Mouse (Mus musculus) gastrocnemius, postnatal 10 days (tissue): Measurements from ENCODE around the gene Arl4d. TPM values are rescaled to one million over a fixed set of nuclear protein-coding genes. Genes with fewer than 3 reads are reported as not detected.
"Not testable (repeated sequence)": the region's sequence is repeated elsewhere in the genome, so short reads cannot be mapped to it uniquely, and the experiment has no call there.

Source experiments
- DNase-seq: peaks from one replicate; pipeline ENCODE4 v3.0.0; 2021; ENCODE audit warnings: mixed read lengths
- total RNA-seq, 2 experiments: library from RNA; stranded (reverse); gene quantifications; 2 replicates each; pipeline ENCODE4 v1.2.3; 2021

The Arl4d gene
- total RNA-seq, 2 experiments from 2014 or later = 7.1 to 10.7 TPM

- DNase-seq = peak; percentile 67
Measured at GRCm38 (mm10) chr11:101645411-101646282, 19.7 kb upstream of the Arl4d start.

GRCm38 (mm10) chr11:101646283-101646794, 19.0 kb upstream of the Arl4d start:
- not testable (repeated sequence) for DNase-seq

GRCm38 (mm10) chr11:101647093-101647492, 18.2 kb upstream of the Arl4d start:
- not testable (repeated sequence) for DNase-seq

- no peak for DNase-seq
Measured at GRCm38 (mm10) chr11:101656356-101656755, 9.0 kb upstream of the Arl4d start.

GRCm38 (mm10) chr11:101657528-101657885, 7.8 kb upstream of the Arl4d start:
- DNase-seq = no peak

- peak; percentile 80 for DNase-seq
Measured at GRCm38 (mm10) chr11:101657886-101658750, 7.2 kb upstream of the Arl4d start.

- DNase-seq = peak; percentile 67
Measured at GRCm38 (mm10) chr11:101658751-101659558, 6.4 kb upstream of the Arl4d start.

- no peak for DNase-seq
Measured at GRCm38 (mm10) chr11:101661191-101661590, 4.2 kb upstream of the Arl4d start.

- DNase-seq = no peak
Measured at GRCm38 (mm10) chr11:101661786-101662185, 3.6 kb upstream of the Arl4d start.

GRCm38 (mm10) chr11:101663229-101664027, 1.9 kb upstream of the Arl4d start:
- DNase-seq = no peak

GRCm38 (mm10) chr11:101665636-101665992, 273 bp downstream of the Arl4d start:
- DNase-seq = no peak

GRCm38 (mm10) chr11:101666626-101667345, 1.4 kb downstream of the Arl4d start:
- DNase-seq = peak; percentile 53

- peak; percentile 58 for DNase-seq
Measured at GRCm38 (mm10) chr11:101667871-101668532, 2.7 kb downstream of the Arl4d start.

- DNase-seq = peak; percentile 22
Measured at GRCm38 (mm10) chr11:101668546-101669261, 3.4 kb downstream of the Arl4d start.

GRCm38 (mm10) chr11:101670334-101670733, 5.0 kb downstream of the Arl4d start:
- DNase-seq = no peak

GRCm38 (mm10) chr11:101671255-101671654, 5.9 kb downstream of the Arl4d start:
- no peak for DNase-seq

GRCm38 (mm10) chr11:101673010-101673642, 7.8 kb downstream of the Arl4d start:
- DNase-seq = no peak

- no peak for DNase-seq
Measured at GRCm38 (mm10) chr11:101674106-101674505, 8.8 kb downstream of the Arl4d start.

GRCm38 (mm10) chr11:101675349-101675748, 10.0 kb downstream of the Arl4d start:
- DNase-seq = no peak
